Comparison of ENCODE assay signal across 9 mouse cellular contexts in genomic region chr16:60605061-60605831, GRCm38 (mm10). TPM values are rescaled to one million over a fixed set of nuclear protein-coding genes. Genes with fewer than 3 reads are reported as not detected.
DNase-seq lines count a peak whose midpoint lies in the region; ATAC-seq and TF ChIP-seq lines count a peak whose summit lies in the region.
"Had no signal": no experiment of that assay in that cellular context is flagged by ENCODE, and none has a peak within 500 bp of the region (broad histone marks: within the 10 kb centered on the region; RNA-seq: fewer than 3 reads in every experiment).

Gene Epha6, minus strand, starts transcription at chr16:60605531.

- under 1% methylated on average over 44 of the region's 45 CpGs for WGBS in heart, embryonic 10.5 days
- WGBS in forebrain, postnatal 0 days: 2% methylated on average over 44 of the region's 45 CpGs
- WGBS in neural tube, embryonic 12.5 days: under 1% methylated on average over 45 of the region's 45 CpGs

- H3K9ac ChIP-seq in forebrain, postnatal 0 days: peak within 1 kb of the TSS; percentile 67
- peak within 1 kb of the TSS; percentile 50 for H3K9ac ChIP-seq in neural tube, embryonic 12.5 days

- peak within 1 kb of the TSS; percentile 61 for H3K4me3 ChIP-seq in heart, embryonic 10.5 days
- peak within 1 kb of the TSS; percentile 48 for H3K4me3 ChIP-seq in forebrain, postnatal 0 days (ENCODE audit: low read depth, low read length)
- H3K4me3 ChIP-seq in neural tube, embryonic 12.5 days: peak within 1 kb of the TSS; percentile 50

- peak; percentile 74 for DNase-seq in heart, embryonic 10.5 days (ENCODE audit: low spot score)
- DNase-seq in heart, postnatal 14 days: no peak
- DNase-seq in brain, embryonic 14.5 days (ENCODE audit: low read depth): peak; percentile 80
- peak; percentile 71 for DNase-seq in forebrain, postnatal 0 days
- DNase-seq in left cerebral cortex, adult 18-20 months (ENCODE audit: low spot score in 2 of 2): peak; percentile 31 to 65
- DNase-seq in adrenal gland, postnatal 4 days (ENCODE audit: low spot score in 2 of 2): no peak
- DNase-seq in urinary bladder, postnatal 10 days (ENCODE audit: low spot score): no peak

- no peaks in the 10 kb centered on the region for H3K9me3 ChIP-seq in heart, embryonic 10.5 days
- H3K9me3 ChIP-seq in forebrain, postnatal 0 days (ENCODE audit: low read length): no peaks in the 10 kb centered on the region
- H3K9me3 ChIP-seq in neural tube, embryonic 12.5 days: no peaks in the 10 kb centered on the region

- peak within 1 kb of the TSS; percentile 97 for H3K4me2 ChIP-seq in forebrain, postnatal 0 days (ENCODE audit: low read depth)
- peak within 1 kb of the TSS; percentile 96 for H3K4me2 ChIP-seq in neural tube, embryonic 12.5 days (replicated peaks)

- no peak within 1 kb of the TSS for H3K27ac ChIP-seq in heart, embryonic 10.5 days
- 0 out of 2 replicates have a peak within 1 kb of the TSS, but pooled peaks have one; percentile 46 for H3K27ac ChIP-seq in forebrain, postnatal 0 days (ENCODE audit: low read depth, low read length)
- no peak within 1 kb of the TSS for H3K27ac ChIP-seq in neural tube, embryonic 12.5 days

- peaks cover 34% of the 10 kb centered on the region for H3K27me3 ChIP-seq in heart, embryonic 10.5 days (ENCODE audit: insufficient read depth, poor library complexity, severe bottlenecking)
- no peaks in the 10 kb centered on the region for H3K27me3 ChIP-seq in forebrain, postnatal 0 days (ENCODE audit: insufficient read depth, low read length)
- H3K27me3 ChIP-seq in neural tube, embryonic 12.5 days (replicated peaks): peaks cover 9% of the 10 kb centered on the region

- ATAC-seq in forebrain, postnatal 0 days: peak; percentile 72
- peak; percentile 83 for ATAC-seq in neural tube, embryonic 12.5 days (ENCODE audit: low FRiP score, low read depth)

- H3K36me3 ChIP-seq in heart, embryonic 10.5 days: no peaks in the 10 kb centered on the region
- H3K36me3 ChIP-seq in forebrain, postnatal 0 days (ENCODE audit: insufficient read depth): no peaks in the 10 kb centered on the region
- H3K36me3 ChIP-seq in neural tube, embryonic 12.5 days: no peaks in the 10 kb centered on the region

- TF ChIP-seq POLR2A in brain, embryonic 14.5 days (IDR thresholded peaks at IDR 0.05; ENCODE audit: borderline replicate concordance, extremely low read depth, insufficient read depth, insufficient read length, poor library complexity, severe bottlenecking): no peak

- intact Hi-C loops in heart, postnatal 14 days (cut with DNase I): no loop called here

- TF ChIP-seq CTCF in brain, embryonic 14.5 days (IDR thresholded peaks at IDR 0.05; ENCODE audit: borderline replicate concordance, extremely low read depth, insufficient read depth, insufficient read length): peak; percentile 8; the same call in 1 of the 2 replicates
- TF ChIP-seq CTCF in forebrain, postnatal 0 days (IDR thresholded peaks at IDR 0.05; ENCODE audit: low read depth): peak; percentile 45; the same call in 1 of the 2 replicates

- peaks cover 18% of the 10 kb centered on the region for H3K4me1 ChIP-seq in heart, embryonic 10.5 days
- no peaks in the 10 kb centered on the region for H3K4me1 ChIP-seq in forebrain, postnatal 0 days (ENCODE audit: insufficient read depth)
- peaks cover 6% of the 10 kb centered on the region; the same call in 1 of the 2 replicates for H3K4me1 ChIP-seq in neural tube, embryonic 12.5 days

RNA-seq across cellular contexts. Expression of gene Epha6, which starts in this region (rescaled TPM):
- polyA plus RNA-seq in heart, embryonic 10.5 days (2016; fragmentation: Nextera tagmentation; extraction: Ambion mirVana): 0.11 and 0.46 TPM in 2 replicates
- total RNA-seq in heart, postnatal 14 days (2021): not detected
- polyA plus RNA-seq in brain, embryonic 14.5 days (2012; rRNA removed): 1.5 and 4.4 TPM in 2 replicates
- 25.2 and 29.3 TPM in 2 replicates for total RNA-seq in forebrain, postnatal 0 days (2014; rRNA removed)
- 3.3 and 8.1 TPM in 2 replicates for polyA plus RNA-seq in forebrain, postnatal 0 days (2015; fragmentation: Nextera tagmentation; extraction: Ambion mirVana)
- 10 to 100 TPM; 61.2 to 67.0 TPM for total RNA-seq in left cerebral cortex, adult 18-20 months (2021)
- 4.2 and 4.4 TPM in 2 replicates for polyA plus RNA-seq in neural tube, embryonic 12.5 days (2016; fragmentation: Nextera tagmentation; extraction: Ambion mirVana)
- under 1 TPM; 0.14 to 0.51 TPM for total RNA-seq in adrenal gland, postnatal 4 days (2021)
- total RNA-seq: hematopoietic stem cell, adult 5-6 weeks had no signal

Comparison
In these comparisons a context has a peak if more than half of its experiments do, and no peak if none do; other contexts are left out.
1. RNA of gene Epha6 (total RNA-seq): 61.2 to 67.0 TPM in left cerebral cortex, adult 18-20 months and 25.2 to 29.3 TPM in forebrain, postnatal 0 days; 0.14 to 0.51 TPM in adrenal gland, postnatal 4 days and not detected in heart, postnatal 14 days; every median in the first group is over 10 times any median in the second.
2. Peak in DNase-seq and H3K4me3 ChIP-seq in heart, embryonic 10.5 days; RNA of the gene not detected or under 1 TPM.
3. DNase-seq: peak in brain, embryonic 14.5 days (single experiment), forebrain, postnatal 0 days (single experiment) and left cerebral cortex, adult 18-20 months (2 of 2); none in heart, postnatal 14 days (0 of 2), adrenal gland, postnatal 4 days (0 of 2) and urinary bladder, postnatal 10 days (single experiment).
4. Peak in every context shown above with its lines, with median percentiles within 50 percentile points of each other: H3K4me3 ChIP-seq.